Mouse (Mus musculus): Measurements from ENCODE around the gene Ncor1. TPM values are rescaled to one million over a fixed set of nuclear protein-coding genes. Genes with fewer than 3 reads are reported as not detected.

The Ncor1 gene
- polyA plus RNA-seq, 1 experiment from 2014 or later: 134 TPM

DNA sequence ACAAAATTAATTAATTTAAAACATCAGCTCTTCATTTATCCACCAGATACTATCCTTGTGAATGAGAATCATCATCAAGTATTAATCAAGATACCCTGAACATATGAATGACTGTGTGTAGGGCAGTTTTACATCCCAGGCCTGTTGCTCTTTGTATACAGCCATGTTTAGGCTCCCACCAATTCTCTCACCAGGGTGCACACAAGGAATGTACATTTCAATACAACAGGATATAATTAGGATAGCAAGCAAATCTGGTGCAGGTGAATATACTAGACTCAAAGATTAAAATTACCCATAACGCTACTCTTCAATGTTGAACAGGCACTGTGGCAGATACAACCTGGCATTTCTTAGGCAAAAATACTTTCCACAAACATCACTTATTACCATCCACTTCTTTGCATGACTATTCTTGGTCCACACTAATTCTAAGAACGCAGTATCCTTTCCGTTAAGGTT is 2.3 kb downstream of the Ncor1 start:
- Histone ChIP-seq H3K4me1 (peaks cover 13% of the 10 kb centered on the region; the same call in 1 of the 2 replicates), H3K4me3 (peak overlapping the region; percentile 95), H3K27me3 (ENCODE audit: insufficient read depth, poor library complexity, severe bottlenecking) (no peaks in the 10 kb centered on the region), H3K27ac (peak overlapping the region; percentile 97), H3K9me3 (no peaks in the 10 kb centered on the region), H3K36me3 (peaks cover 3% of the 10 kb centered on the region)
- DNase-seq (ENCODE audit: low spot score): no peak
- WGBS: 11% methylated on average over 3 of the region's 3 CpGs

GRCm38 (mm10) chr11:62455193-62455592 is 3.1 kb downstream of the Ncor1 start:
- H3K4me1 ChIP-seq: peaks cover 13% of the 10 kb centered on the region; the same call in 1 of the 2 replicates
- WGBS: 44% methylated on average over 1 of the region's 1 CpGs
- H3K4me3 ChIP-seq: no peak overlapping the region
- H3K36me3 ChIP-seq: peaks cover 12% of the 10 kb centered on the region
- no peak overlapping the region for H3K27ac ChIP-seq
- no peaks in the 10 kb centered on the region for H3K27me3 ChIP-seq (ENCODE audit: insufficient read depth, poor library complexity, severe bottlenecking)
- H3K9me3 ChIP-seq: no peaks in the 10 kb centered on the region
- DNase-seq (ENCODE audit: low spot score): no peak

GRCm38 (mm10) chr11:62448971-62449370 is 9.4 kb downstream of the Ncor1 start:
- 97% methylated on average over 6 of the region's 6 CpGs for WGBS
- Histone ChIP-seq H3K36me3 (peaks cover 29% of the 10 kb centered on the region), H3K9me3 (no peaks in the 10 kb centered on the region), H3K27ac (no peak overlapping the region), H3K4me1 (no peaks in the 10 kb centered on the region), H3K4me3 (no peak overlapping the region), H3K27me3 (ENCODE audit: insufficient read depth, poor library complexity, severe bottlenecking) (no peaks in the 10 kb centered on the region)
- DNase-seq (ENCODE audit: low spot score): no peak

GRCm38 (mm10) chr11:62445799-62446198 is 12.5 kb downstream of the Ncor1 start:
- peaks cover 29% of the 10 kb centered on the region for H3K36me3 ChIP-seq
- 86% methylated on average over 3 of the region's 3 CpGs for WGBS
- peaks cover 6% of the 10 kb centered on the region; the same call in 1 of the 2 replicates for H3K4me1 ChIP-seq
- DNase-seq (ENCODE audit: low spot score): no peak
- no peak overlapping the region for H3K4me3 ChIP-seq
- no peak overlapping the region for H3K27ac ChIP-seq
- H3K27me3 ChIP-seq (ENCODE audit: insufficient read depth, poor library complexity, severe bottlenecking): no peaks in the 10 kb centered on the region
- no peaks in the 10 kb centered on the region for H3K9me3 ChIP-seq

GRCm38 (mm10) chr11:62440670-62441315 is 17.5 kb downstream of the Ncor1 start:
- no peak overlapping the region for H3K4me3 ChIP-seq
- no peaks in the 10 kb centered on the region for H3K9me3 ChIP-seq
- no peaks in the 10 kb centered on the region for H3K27me3 ChIP-seq (ENCODE audit: insufficient read depth, poor library complexity, severe bottlenecking)
- H3K4me1 ChIP-seq: peaks cover 6% of the 10 kb centered on the region; the same call in 1 of the 2 replicates
- WGBS: 94% methylated on average over 9 of the region's 9 CpGs
- no peak overlapping the region for H3K27ac ChIP-seq
- H3K36me3 ChIP-seq: peaks cover 40% of the 10 kb centered on the region
- DNase-seq (ENCODE audit: low spot score): no peak

GRCm38 (mm10) chr11:62432211-62432610 is 26.1 kb downstream of the Ncor1 start:
- DNase-seq (ENCODE audit: low spot score): no peak
- 94% methylated on average over 2 of the region's 2 CpGs for WGBS
- H3K27me3 ChIP-seq (ENCODE audit: insufficient read depth, poor library complexity, severe bottlenecking): no peaks in the 10 kb centered on the region

GRCm38 (mm10) chr11:62427105-62427504 is 31.2 kb downstream of the Ncor1 start:
- WGBS: 78% methylated on average over 2 of the region's 3 CpGs
- Histone ChIP-seq H3K36me3 (peaks cover 64% of the 10 kb centered on the region), H3K27ac (no peak overlapping the region), H3K9me3 (no peaks in the 10 kb centered on the region), H3K4me3 (no peak overlapping the region), H3K27me3 (ENCODE audit: insufficient read depth, poor library complexity, severe bottlenecking) (no peaks in the 10 kb centered on the region), H3K4me1 (peaks cover 6% of the 10 kb centered on the region; the same call in 1 of the 2 replicates)
- no peak for DNase-seq (ENCODE audit: low spot score)

More at GRCm38 (mm10) chr11:62432211-62432610, 26.1 kb downstream of the Ncor1 start:
- Histone ChIP-seq H3K4me3 (no peak overlapping the region), H3K9me3 (no peaks in the 10 kb centered on the region), H3K4me1 (no peaks in the 10 kb centered on the region), H3K27ac (no peak overlapping the region), H3K36me3 (peaks cover 62% of the 10 kb centered on the region)

GRCm38 (mm10) chr11:62426266-62426665 is 32.1 kb downstream of the Ncor1 start:
- Histone ChIP-seq H3K4me3 (no peak overlapping the region), H3K27ac (no peak overlapping the region), H3K4me1 (peaks cover 6% of the 10 kb centered on the region; the same call in 1 of the 2 replicates), H3K9me3 (no peaks in the 10 kb centered on the region), H3K27me3 (ENCODE audit: insufficient read depth, poor library complexity, severe bottlenecking) (no peaks in the 10 kb centered on the region), H3K36me3 (peaks cover 63% of the 10 kb centered on the region)
- no peak for DNase-seq (ENCODE audit: low spot score)
- 73% methylated on average over 5 of the region's 5 CpGs for WGBS

- no peak overlapping the region for H3K4me3 ChIP-seq
- no peaks in the 10 kb centered on the region for H3K27me3 ChIP-seq (ENCODE audit: insufficient read depth, poor library complexity, severe bottlenecking)
- H3K27ac ChIP-seq: no peak overlapping the region
- no peaks in the 10 kb centered on the region for H3K9me3 ChIP-seq
- H3K36me3 ChIP-seq: peaks cover 60% of the 10 kb centered on the region
- no peak for DNase-seq (ENCODE audit: low spot score)
- WGBS: 82% methylated on average over 2 of the region's 2 CpGs
- H3K4me1 ChIP-seq: peaks cover 6% of the 10 kb centered on the region; the same call in 1 of the 2 replicates
These were observed 33.8 kb downstream of the Ncor1 start for GRCm38 (mm10) chr11:62424525-62424924.

DNA sequence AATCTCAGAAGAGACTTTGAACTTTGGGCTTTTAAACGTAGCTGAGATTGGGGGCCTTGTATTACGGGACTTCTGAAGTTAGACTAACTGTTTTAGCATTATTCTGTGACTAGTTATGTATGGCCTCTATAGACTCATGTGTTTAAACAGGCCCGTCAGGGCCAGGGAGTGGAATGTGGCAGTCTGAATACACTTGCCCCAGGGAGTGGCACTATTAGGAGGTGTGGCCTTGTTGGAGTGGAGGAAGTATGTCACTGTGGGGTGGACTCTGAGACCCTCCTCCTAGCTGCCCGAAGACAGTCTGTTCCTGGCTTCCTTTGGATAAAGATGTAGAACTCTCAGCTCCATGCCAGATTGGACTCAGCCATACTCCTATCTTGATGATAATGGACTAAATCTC is 43.3 kb downstream of the Ncor1 start:
- Histone ChIP-seq H3K9me3 (no peaks in the 10 kb centered on the region), H3K4me1 (no peaks in the 10 kb centered on the region), H3K27ac (no peak overlapping the region), H3K4me3 (no peak overlapping the region), H3K27me3 (ENCODE audit: insufficient read depth, poor library complexity, severe bottlenecking) (no peaks in the 10 kb centered on the region), H3K36me3 (peaks cover 64% of the 10 kb centered on the region)
- no peak for DNase-seq (ENCODE audit: low spot score)
- 93% methylated on average over 4 of the region's 4 CpGs for WGBS

- Histone ChIP-seq H3K27ac (no peak overlapping the region), H3K4me3 (no peak overlapping the region), H3K9me3 (no peaks in the 10 kb centered on the region), H3K36me3 (peaks cover 50% of the 10 kb centered on the region), H3K4me1 (no peaks in the 10 kb centered on the region), H3K27me3 (ENCODE audit: insufficient read depth, poor library complexity, severe bottlenecking) (no peaks in the 10 kb centered on the region)
- no peak for DNase-seq (ENCODE audit: low spot score)
- 96% methylated on average over 1 of the region's 1 CpGs for WGBS
These were observed 48.7 kb downstream of the Ncor1 start for GRCm38 (mm10) chr11:62409611-62410010.

- H3K27me3 ChIP-seq (ENCODE audit: insufficient read depth, poor library complexity, severe bottlenecking): no peaks in the 10 kb centered on the region
- no peak overlapping the region for H3K4me3 ChIP-seq
- H3K27ac ChIP-seq: no peak overlapping the region
- no peaks in the 10 kb centered on the region for H3K4me1 ChIP-seq
- no peak for DNase-seq (ENCODE audit: low spot score)
- 92% methylated on average over 2 of the region's 2 CpGs for WGBS
- peaks cover 45% of the 10 kb centered on the region for H3K36me3 ChIP-seq
- no peaks in the 10 kb centered on the region for H3K9me3 ChIP-seq
These were observed 49.5 kb downstream of the Ncor1 start for GRCm38 (mm10) chr11:62408848-62409247.

DNA sequence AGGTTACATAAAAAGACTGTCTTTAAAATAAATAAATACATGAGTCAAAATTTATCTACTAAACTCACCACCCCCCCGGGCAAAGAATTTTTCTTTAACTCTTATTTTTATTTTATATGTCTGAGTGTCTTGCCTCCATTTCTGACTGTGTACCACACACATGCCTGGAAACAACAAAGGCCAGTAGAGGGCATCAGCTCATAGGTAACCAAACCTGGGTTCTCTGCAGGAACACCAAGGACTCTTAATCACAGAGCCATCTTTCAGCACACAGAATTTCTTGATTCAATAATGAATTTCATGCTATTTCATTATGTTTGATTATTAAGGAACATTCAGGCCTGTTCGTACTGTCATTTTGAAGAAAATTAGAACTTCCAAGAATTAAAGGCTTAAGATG is 61.9 kb downstream of the Ncor1 start:
- Histone ChIP-seq H3K9me3 (no peaks in the 10 kb centered on the region), H3K4me3 (no peak overlapping the region), H3K36me3 (peaks cover 68% of the 10 kb centered on the region), H3K27me3 (ENCODE audit: insufficient read depth, poor library complexity, severe bottlenecking) (no peaks in the 10 kb centered on the region), H3K27ac (no peak overlapping the region), H3K4me1 (no peaks in the 10 kb centered on the region)
- no peak for DNase-seq (ENCODE audit: low spot score)
- WGBS: 87% methylated on average over 2 of the region's 2 CpGs

DNA sequence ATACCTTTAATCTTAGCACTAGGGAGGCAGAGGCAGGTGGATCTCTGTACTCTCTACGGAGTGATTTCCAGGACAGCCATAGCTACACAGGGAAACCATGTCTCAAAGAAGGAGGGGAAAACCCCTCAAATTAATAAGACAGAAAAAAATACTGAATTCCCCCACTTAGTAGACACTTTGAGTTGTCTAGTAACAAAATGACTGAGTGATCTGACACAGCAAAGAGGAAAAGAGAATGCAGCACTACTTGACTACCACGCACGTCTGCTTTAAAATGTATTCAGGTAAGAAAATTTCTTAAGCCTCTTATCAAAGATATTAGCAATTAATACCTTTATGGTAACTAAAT is 70.0 kb downstream of the Ncor1 start:
- Histone ChIP-seq H3K27me3 (ENCODE audit: insufficient read depth, poor library complexity, severe bottlenecking) (no peaks in the 10 kb centered on the region), H3K36me3 (peaks cover 60% of the 10 kb centered on the region), H3K9me3 (no peaks in the 10 kb centered on the region), H3K4me1 (no peaks in the 10 kb centered on the region), H3K4me3 (no peak overlapping the region), H3K27ac (no peak overlapping the region)
- DNase-seq (ENCODE audit: low spot score): no peak
- 97% methylated on average over 3 of the region's 3 CpGs for WGBS

All from heart, embryonic 10.5 days (tissue).